Mouse (Mus musculus): ENCODE measurements around the gene Fbxo31.

The Fbxo31 gene

DNA sequence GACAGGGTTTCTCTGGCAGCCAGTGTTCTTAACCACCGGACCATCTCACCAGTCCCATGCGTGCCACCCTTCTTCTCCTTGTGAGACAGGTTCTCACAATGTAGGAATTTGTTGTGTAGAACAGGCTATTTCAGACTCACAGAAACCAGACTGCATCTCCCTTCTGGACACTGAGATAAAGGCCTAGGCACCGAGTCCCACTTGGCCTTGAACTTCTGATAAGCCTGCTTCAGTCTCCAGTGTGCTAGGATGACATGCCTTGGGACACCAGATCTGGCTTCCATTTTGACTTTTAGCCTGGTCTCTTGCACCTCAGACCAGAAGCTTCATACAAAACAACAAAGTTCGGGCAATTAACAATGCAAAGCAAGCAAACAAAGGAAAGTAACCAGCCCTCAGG lies 10.1 kb upstream of the Fbxo31 start:
- DNase-seq (ENCODE audit: low spot score) = no peak

DNA sequence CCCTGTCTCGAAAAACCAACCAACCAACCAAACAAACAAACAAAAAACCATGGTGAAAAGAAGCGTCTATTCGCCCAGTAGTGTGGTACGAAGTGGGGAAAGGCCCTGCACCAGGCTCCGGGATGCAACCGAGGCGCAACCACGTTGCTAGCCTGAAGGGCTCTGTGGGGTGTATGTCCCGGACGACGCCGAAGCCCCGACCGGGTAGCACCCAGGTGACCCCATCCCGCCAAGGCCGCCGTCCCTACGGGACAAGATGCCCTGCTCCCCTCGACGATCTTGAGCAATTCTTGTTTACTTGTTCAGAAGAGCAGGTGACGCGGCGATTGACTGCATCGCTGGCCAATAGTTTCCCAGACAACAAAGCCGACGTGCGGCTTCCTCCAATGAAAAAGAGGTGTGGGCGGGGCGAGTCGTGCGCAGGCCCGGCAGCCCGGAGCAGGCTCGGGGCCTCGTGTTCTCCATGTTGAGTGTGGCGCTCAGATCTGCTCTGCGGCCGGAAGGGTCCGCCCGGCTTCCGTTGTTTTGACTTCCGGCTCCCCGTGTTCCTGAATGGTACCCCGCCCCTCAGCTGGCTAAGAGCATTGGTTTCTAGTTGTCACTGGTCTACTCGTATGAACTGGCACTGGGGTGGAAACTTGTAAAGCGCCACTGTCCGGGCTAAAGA lies 6.7 kb upstream of the Fbxo31 start:
- peak; percentile 100 for DNase-seq (ENCODE audit: low spot score)

DNA sequence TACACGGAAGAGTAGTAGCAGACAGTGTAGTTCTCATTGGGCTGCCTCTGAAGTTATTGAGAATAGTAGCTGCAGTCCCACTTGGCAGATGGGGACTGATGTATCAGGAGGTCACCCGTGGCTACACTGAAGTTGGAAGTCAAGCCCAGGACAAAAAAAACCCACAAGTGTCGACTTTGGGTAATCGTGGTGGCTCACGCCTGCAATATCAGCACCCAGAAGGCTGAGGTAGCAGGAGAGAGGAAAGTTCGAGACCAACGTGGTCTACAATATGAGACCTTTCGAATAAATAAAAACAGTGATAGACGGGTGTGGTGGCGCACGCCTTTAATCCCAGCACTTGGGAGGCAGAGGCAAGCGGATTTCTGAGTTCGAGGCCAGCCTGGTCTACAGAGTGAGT lies 6.1 kb upstream of the Fbxo31 start:
- no peak for DNase-seq (ENCODE audit: low spot score)

DNA sequence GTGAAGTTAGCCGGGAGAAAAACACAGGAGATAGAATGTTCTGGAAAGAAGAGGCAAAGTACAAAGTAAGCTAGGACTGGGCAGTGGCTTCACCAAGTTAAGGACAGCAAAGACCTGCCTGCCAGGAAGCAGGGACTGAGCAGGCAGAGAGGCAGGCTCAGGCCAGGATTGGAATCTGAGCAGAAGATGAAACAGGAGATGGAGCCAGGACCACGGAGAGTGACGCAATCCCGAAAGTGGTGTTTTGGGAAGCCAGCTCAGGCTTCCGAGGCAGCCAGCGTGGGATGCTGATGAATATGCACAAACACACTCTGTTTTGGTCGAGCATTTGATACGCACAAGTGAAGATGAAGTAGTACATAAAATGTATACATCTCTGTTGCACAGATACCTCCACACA lies 5.0 kb upstream of the Fbxo31 start:
- DNase-seq (ENCODE audit: low spot score) = no peak

DNA sequence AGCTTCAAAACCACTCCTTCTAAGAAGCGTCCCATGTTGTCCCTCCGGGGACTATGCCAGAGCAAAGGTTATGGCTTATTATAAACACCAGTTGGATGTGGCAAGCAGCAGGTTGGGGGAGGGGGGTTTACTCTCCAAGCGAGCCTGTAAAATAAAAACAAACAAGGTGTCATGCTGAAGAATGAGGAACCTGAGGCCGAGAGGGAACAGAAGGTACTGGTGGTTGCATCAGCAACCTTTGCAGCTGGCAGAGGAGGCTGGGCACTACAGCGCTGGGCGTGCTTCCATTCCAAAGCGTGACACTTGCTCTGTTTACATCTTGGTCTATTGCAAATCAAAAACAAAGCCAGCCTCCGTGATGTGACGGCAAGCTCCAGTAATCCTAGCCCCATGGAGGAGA lies 1.9 kb upstream of the Fbxo31 start:
- DNase-seq (ENCODE audit: low spot score) = no peak

DNA sequence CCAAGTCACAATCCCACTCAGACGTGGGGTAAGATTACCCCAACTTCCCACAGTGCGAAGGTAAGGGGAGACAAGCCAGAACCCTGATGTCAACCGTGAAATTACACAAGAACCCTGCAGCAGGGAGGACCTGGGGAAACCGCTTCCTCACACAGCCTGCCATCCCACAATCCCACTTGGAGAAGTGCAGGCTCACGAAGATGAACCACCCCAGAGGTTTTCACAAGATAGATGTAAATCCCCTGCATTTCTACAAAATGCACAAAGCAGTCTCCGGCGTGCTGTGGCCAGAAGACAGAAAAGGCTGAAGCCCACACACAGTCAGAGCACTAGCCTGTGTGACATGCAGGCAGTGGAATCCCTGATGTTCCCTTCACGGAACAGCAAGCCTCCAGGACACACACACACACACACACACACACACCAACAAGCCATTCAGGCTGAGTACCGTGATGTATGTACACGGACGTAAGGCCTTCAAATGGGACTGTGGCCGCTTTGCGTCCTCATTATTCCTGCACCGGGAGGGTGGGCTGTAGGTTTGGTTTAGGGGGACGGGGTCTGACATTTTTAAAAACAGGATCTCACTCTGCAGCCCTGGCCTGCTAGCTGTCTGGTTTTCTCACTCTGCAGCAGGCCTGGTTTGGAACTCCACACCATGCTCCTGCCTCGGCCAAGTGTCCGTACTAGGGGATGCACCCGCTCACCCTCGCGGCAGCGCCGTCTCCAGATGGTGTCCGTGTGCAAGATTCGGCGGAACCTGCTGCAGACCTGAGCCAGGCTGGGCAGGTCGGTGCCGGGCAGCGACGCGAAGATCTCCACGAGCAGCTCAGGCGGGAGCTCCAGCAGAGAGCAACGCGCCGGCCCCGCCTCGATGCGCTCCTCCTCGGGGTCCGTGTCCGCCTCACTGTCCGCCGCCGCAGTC lies 593 bp downstream of the Fbxo31 start:
- peak; percentile 47 for DNase-seq (ENCODE audit: low spot score)

DNA sequence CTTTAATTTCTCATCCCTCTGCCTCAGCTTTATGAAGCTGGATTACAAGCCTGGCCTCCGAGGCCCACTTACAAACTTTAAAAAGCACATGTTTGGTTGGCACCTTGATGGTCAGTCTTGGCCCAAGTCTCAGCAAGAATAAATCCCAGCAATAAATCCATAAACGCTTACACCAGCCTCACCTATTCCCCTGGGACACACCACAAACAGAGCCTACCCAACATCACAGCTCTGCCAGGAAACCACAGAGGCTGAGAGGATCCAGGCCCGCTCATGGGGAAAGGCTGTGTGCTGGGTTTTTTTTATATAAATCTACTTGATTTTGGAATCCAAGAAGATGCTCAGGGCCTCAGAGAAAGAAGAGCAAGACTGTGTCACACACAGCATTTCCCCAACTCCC lies 2.9 kb downstream of the Fbxo31 start:
- DNase-seq (ENCODE audit: low spot score) = no peak

DNA sequence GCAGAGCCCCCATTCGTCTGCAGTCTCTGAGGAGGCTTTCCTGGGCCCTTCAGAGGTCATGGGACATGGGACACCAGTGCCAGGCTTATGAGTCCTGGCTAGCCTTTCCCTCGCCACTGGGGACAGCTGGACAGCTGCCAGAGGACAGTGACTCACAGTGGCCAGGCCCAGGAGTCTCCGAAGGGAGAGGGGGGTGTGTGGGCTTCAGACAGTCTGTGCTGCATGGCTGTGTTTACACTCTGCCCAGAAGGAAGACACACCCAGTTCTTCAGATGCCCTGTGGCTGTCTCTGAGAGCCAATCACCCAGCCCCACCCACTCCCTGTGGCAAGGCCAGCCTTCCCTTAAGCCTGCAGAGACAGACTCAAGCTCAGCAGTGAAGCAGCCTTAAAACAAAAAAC lies 5.3 kb downstream of the Fbxo31 start:
- DNase-seq (ENCODE audit: low spot score) = peak; percentile 14

DNA sequence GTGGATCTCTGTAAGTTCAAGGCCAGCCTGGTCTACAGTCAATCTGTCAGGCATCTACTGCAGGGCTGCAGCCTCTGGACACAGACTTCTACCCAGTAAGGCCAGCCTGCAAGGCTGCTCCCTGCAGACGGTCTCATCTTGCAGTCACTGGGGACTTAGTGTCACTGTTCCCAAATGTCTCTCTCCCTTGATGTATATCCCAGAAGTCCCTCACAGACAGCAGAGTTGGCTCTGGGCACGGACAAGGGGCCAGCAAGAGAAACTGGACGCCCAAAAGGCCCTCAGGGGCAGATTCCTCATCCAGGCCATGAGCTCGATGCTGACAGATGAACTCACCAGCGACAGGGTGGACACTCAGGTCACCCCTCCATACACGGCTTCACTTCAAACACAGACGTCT lies 6.5 kb downstream of the Fbxo31 start:
- DNase-seq (ENCODE audit: low spot score) = no peak

DNA sequence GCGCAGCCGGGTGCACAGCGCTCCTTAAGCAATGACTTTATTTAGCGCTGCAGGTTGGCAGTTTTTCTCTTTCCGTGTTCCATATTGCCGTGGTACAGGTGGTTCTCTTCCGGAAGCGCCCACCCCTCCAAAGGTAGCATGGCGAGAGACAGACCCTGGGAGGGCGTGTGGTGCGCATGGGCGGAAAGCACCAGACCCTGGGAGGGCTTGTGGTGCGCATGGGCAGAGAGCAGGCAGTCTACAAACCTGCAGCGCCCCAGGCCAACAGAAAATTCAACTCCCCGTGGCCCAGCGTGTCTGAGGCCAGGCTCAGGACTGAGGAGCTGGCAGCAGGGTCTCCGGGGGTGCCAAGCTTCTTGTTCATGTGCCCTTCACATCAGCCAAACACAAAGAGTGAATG lies 7.8 kb downstream of the Fbxo31 start:
- no peak for DNase-seq (ENCODE audit: low spot score)

DNA sequence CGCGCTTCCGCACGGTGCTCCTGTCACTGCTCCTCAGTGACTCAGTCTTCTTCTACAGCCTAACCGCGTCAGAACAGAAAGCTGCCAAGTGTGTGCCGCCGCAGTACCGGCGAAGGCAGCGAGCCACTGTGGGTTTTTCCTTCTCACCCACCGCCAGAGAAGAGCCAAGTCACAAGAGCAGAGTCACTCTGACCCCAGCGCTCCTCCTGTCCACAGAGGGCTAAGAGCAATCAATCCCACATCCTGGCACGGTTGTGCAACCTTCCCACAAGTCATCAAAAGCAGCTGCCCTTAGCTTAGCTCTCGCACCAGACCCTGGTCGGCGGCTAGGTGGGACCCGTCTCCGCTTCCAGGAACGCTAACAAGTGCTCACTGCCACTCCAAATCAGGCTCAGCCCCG lies 8.3 kb downstream of the Fbxo31 start:
- DNase-seq (ENCODE audit: low spot score) = no peak

DNA sequence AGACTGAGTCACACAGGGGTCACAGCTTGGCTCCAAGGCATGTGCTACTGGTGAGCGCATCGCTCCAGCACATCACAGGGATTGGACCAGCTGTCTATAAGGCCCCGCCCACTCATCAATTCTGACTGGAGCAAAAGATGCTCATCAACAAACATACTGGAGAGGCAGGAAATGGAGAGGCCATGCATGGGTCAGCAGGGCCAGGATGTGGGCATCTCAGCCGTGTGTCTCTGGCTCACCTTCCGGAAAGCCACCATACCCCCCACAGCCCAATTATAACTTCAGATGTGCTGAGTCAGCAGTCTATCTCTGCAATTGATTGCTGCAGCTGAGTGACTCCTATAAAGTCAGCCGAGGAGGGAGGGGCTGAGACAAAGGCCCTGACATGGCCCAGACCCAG lies 10.3 kb downstream of the Fbxo31 start:
- DNase-seq (ENCODE audit: low spot score) = peak; percentile 7

DNA sequence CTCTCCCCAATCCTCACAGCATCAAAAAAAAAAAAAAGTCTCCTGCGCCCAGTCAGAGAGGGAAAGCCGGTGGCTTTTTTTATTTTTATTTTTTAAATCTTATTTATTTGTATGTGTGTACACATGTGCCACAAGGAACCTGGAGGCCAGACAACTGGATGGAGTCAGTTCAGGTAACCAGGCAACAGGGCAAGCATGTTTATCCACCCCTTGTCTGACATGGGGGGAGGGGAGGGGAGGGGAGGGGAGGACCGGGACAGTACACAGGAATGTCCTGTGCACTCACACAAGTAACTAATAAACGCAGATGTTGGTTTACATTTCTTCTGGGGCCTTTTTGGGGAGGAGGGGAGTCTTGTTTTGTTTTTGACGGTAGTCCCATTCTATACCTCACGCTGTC lies 14.9 kb downstream of the Fbxo31 start:
- no peak for DNase-seq (ENCODE audit: low spot score)

DNA sequence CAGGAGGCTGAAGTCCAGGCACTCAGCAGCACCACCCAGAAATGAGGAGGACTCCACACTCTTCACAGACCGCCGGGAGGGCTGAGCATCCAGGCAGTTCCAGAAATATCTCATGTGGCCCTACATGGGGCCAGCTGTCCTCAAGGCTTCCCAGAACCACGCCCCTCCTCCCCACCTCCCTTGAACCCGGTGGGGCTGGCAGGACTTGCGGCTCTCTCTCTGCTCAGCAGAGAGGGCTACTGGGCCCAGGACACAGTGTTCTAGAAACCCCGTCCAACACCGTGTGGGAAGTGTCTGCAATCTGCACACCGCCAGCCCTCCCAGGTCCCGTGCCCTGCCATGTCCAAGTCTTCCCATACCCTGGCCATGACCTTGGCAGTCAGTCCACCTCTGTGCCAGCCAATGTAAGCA lies 15.7 kb downstream of the Fbxo31 start:
- no peak for DNase-seq (ENCODE audit: low spot score)

DNA sequence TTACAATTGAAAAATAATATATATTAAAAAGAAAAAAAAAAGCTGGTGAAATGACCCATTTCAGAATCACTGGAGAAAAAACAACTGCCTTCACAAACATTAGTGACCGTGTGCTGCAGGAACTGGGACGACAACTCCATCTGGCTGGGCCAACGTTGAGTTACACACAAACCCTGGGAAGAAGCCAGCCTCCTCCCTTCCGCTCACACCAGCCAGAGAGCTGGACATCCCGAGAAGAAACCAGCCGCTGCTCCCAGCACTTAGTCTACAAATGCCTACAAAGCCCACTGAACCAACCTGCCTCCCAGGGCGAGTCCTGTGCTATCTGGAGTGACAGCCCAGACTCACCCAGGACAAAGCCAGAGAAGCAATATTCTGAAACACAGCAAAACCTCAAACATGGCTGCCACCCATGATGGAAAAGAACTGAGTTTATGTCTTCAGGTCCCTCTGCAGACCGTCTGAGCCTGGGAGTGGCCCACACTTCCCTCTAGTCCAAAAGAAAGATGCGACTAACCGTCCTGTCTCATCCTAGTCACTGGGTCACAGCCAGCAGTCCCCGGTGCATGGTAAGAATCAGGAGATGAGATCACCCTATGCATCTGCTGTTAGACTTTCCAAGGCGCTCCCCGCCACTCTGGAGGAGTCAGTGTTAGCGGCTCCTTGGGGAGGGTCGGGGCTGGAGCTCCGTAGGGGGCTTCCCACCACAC lies 16.8 kb downstream of the Fbxo31 start:
- no peak for DNase-seq (ENCODE audit: low spot score)

DNA sequence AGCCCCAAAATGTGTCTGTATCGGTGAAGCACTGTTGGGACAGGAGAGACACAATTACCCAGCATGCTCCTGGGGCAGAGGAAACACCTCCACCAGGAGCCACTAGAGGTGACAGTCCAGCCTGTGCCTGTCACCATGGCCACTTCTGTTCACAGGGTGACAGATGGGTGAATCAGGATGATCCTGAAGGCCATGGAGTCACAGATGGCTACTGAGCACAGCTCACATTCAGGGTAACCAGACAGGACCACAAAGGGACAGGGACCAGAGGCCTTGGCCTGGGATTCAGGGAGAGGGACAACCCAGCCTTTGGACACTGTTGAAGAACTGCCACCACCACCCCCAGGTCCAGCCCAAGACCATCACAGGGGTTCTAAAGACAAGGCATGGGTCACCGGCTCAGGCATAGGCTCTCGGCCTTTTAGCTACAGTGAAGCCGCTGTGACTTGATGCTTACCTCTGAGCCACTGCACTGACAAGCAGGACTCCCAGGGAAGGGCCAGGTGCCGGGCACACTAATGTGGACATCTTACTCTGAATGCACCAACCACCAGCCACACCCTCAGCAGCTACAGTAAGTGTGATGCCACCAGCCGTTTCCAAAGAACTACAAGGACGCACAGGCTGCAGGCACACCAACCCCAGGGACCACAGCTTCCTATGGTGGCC lies 18.0 kb downstream of the Fbxo31 start:
- no peak for DNase-seq (ENCODE audit: low spot score)

DNA sequence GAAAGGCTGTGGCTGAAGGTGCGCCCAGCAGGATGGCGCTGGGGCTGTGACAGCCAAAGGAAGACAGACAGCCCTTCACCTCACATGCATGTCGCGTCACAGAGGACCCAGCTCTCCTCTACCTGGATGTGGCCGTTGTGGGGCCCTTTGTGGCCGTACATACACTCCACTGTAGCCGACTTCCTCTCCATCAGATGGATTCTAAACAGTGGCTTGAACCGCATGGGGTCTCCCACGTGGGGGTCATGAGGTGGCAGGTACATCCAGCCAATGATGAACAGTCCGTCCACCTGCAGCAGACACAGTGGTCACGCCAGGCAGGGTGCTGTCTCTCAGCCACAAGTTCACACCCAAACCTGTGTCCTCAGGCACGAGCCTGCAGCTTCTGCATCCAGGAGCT lies 18.8 kb downstream of the Fbxo31 start:
- DNase-seq (ENCODE audit: low spot score) = no peak

DNA sequence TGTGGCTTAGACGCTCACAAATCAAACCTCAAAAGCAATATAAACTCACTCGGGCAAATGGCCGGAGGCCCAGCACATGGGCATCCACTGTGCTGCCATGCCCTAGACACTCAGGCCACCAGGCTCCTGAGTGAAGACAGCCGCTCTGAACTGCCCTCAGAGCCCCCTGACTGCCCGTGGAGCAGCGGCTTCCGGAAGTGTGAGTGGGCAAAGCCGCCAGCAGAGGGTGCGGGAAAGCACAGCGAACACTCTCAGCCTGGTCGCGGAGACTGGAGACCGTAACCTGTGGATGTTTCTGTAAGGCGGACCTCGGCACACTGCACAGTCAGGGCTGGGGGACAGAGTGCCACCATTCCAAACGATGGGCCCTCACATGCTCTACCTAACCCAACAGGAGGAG lies 20.1 kb downstream of the Fbxo31 start:
- DNase-seq (ENCODE audit: low spot score) = no peak

DNA sequence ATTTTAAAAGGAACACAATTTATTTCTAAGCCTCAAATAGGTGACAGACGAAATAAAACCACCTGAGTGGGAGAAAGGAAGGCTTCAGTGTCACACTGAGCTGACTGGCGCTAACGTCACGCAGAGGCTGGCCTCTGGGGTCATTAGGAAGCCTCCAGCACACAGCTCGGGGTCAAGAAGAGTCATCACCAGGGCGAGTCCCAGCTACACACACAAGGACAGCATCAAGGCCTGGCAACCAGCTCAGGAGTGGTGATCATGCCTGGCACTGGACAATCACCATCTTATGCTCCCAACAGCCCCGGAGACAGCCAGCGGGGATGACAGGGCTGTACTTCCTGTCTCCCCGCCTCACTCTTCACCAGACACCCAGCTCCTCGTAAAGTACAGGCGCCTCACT lies 20.9 kb downstream of the Fbxo31 start:
- DNase-seq (ENCODE audit: low spot score) = no peak

DNA sequence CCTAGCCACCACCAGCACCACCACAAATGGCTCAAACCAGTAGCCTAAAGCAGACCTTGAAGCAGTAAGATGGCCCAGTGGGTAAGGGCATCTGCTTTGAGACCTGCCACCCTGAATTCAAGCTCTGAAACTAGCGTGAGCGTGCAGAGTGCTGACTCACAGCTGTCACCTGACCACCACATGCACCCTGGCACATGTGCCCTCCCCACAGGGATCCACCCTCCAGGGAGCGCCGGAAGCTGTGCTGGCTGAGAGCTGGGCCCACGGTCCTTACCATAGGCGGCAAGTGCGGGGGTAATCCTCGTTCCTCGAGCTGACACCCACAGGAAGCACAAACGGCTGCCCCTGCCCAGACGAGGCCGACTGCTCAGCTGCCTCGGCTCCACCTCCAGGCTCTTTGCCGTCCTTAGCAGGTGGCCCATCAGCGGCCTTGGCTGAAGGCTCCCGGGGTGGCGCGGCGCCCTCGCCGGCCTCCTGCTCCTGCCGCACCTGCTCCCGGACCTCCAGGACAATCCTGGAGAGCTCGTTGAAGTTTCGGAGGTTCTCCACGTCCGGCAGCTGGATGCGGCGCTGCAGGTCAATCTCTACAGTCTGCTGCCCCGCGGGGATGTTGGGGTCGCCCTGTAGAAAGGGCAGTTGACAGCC lies 24.7 kb downstream of the Fbxo31 start:
- no peak for DNase-seq (ENCODE audit: low spot score)

DNA sequence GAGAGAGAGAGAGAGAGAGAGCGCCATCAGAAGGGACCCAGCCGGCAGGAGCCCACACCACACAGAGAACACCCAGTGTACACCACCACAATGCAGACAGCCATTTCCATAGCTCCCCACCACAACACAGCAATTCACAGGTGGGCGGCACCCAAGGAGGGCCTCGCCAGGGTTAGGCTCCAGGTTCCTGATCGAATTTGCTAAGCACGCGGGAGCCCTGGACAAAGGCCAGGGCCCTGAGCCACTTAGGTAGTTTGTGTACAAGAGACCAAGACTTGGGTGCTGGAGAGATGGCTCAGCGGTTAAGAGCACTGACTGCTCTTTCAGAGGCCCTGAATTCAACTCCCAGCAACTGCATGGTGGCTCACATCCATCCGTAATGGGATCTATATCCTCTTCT lies 26.1 kb downstream of the Fbxo31 start:
- no peak for DNase-seq (ENCODE audit: low spot score)

Data from retina, embryonic 14.5 days (tissue).